Mouse (Mus musculus) urinary bladder, postnatal 0 days (tissue): ENCODE measurements around the gene Parpbp. TPM values are rescaled to one million over a fixed set of nuclear protein-coding genes. Genes with fewer than 3 reads are reported as not detected.

Experiments used
- polyA plus RNA-seq: library from polyadenylated mRNA; unstranded; fragments of >200 nt; fragmentation: Nextera tagmentation; extraction: Ambion mirVana; gene quantifications from 2 replicates; pipeline ENCODE4 v1.2.1, GENCODE M21; 2015

The Parpbp gene
- polyA plus RNA-seq, result 2.4 and 4.2 TPM in 2 replicates

GRCm38 (mm10) chr10:88146707-88147477, at the start of gene Parpbp, which contains the start of gene Nup37:
Parpbp (minus strand) TSS chr10:88146941.
Nup37 (plus strand) TSS chr10:88146992.

DNA sequence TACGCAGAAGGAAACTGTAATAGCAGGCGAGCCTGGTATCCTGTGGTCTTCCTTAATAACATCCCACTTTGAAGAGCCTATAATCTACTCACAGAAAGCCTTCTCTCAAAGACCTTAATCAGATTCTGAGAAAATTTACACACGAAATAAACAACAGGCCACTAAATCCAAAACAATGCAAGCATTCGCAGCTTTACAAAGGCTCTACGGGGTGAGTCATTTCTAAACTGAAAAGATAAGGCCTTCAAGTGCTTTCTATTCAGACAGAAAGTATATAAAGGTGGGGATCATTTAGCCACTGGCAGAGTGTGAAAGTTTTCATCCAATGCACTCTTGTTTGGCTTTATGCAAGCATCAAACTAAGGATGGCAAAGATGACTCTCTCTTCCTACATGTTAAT, 56.0 kb downstream of the Parpbp start, which contains the start of gene Pmch:
Gene Pmch, plus strand, starts transcription at position 301 of the 400 bp plus-strand sequence.

Other genes starting within 250 kb of the Parpbp start
- 3.5 and 4.2 TPM in 2 replicates for gene Pmch, start 55.9 kb downstream of the Parpbp start, polyA plus RNA-seq
- gene Nup37, start 51 bp upstream of the Parpbp start, polyA plus RNA-seq, result 34.7 and 37.6 TPM in 2 replicates
- gene Washc3, start 54.2 kb upstream of the Parpbp start, polyA plus RNA-seq, result 107 and 109 TPM in 2 replicates
- gene Dram1, start 232.1 kb upstream of the Parpbp start, polyA plus RNA-seq, result 6.2 and 6.6 TPM in 2 replicates
- 3.8 and 4.3 TPM in 2 replicates for gene Gnptab, start 232.2 kb upstream of the Parpbp start, polyA plus RNA-seq